Mouse (Mus musculus) heart, postnatal 4 days (tissue): ENCODE measurements around the gene Tppp2. TPM values are rescaled to one million over a fixed set of nuclear protein-coding genes. Genes with fewer than 3 reads are reported as not detected.
A peak's percentile ranks its signal among the peaks of the same experiment; 100 is the strongest.
"Not testable (repeated sequence)": the region's sequence is repeated elsewhere in the genome, so short reads cannot be mapped to it uniquely, and the experiment has no call there.

Experiments used
- DNase-seq: peaks from one replicate; pipeline ENCODE4 v3.0.0; 2021
- total RNA-seq, 2 experiments: library from RNA; stranded (reverse); gene quantifications; 2 replicates each; pipeline ENCODE4 v1.2.3; 2021

The Tppp2 gene
- total RNA-seq, 2 experiments from 2014 or later, result not detected

DNA sequence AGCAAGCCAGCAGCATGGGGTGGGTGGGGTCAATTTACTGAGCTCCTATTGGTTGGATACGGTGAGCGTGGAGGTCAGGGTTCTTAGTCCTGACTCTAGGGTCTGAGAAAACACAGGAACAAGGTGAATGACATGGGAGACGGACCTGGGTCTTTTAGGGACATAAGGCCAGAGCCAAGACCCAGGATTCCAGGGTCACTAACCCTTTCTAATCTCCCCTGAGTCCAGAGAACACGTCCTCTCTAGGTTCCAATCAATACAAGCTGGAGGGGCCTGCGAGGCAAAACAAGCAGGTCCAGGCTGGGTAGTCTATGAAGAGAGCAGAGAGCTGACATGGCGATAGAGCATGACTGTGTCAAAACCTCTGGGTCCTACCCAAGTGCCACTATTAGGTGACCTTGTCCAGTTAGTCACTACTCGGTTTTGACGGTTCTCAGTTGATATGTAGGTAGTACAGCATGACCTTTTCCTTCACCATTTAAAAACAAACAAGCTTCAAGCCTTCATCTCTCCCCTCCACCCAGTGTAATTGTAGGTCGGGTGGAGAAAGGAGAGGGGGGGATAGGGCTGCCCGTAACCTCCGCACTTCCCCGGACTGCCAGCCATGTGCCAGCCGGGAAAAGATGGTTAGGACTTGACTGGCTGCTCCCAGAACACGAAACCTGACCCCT lies 5.7 kb upstream of the Tppp2 start:
- peak; percentile 27 for DNase-seq

- peak; percentile 88 for DNase-seq
Observed at GRCm38 (mm10) chr14:51913062-51913959, 4.9 kb upstream of the Tppp2 start.

GRCm38 (mm10) chr14:51913960-51914762 lies 4.1 kb upstream of the Tppp2 start, which contains the start of gene Ndrg2:
Ndrg2 (minus strand) TSS chr14:51914158.
- DNase-seq, result peak; percentile 83

GRCm38 (mm10) chr14:51915030-51915429 lies 3.2 kb upstream of the Tppp2 start:
- DNase-seq, result peak; percentile 36

- no peak for DNase-seq
Observed at GRCm38 (mm10) chr14:51916539-51916938, 1.7 kb upstream of the Tppp2 start.

GRCm38 (mm10) chr14:51918966-51919365 lies 741 bp downstream of the Tppp2 start:
- no peak for DNase-seq

DNA sequence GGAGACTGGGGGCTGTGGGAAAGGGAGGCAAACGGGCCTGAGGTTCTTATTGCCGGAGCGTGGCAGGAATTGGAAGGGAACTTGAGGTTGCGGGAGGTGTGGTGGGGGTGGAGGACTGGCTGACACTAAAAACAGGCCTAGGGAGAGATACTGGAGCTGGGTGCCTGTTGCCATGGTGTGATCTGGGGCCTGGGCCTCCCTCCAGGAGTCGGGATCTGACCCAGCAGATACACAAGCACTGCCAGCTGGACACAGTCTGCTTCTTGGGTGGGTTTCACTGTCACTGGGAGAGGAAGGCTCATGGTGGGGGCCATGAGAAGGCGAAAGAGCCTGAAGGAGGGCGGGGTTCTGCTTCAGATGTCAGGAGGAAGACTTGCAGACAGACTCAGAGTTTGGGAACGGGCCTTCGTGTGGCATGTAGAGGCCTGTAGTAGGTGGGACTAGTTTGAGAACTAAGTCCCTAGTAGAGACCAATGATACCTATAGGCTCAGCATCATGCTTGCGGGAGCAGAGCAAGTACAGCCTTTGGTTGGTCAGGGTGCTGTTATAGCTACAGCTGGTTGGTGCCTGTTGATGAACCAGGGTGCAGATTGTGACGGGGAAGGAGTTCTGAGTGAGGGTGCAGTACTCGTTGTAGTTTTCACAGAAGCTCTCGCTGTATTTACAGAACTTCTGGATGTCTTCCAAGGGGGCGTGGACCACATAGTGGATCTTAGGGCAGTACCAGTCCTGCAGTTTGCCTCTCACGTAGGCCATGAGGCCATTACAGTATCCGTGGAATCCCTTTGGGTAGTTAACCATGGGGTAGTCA lies 3.7 kb downstream of the Tppp2 start:
- peak; percentile 68 for DNase-seq

DNA sequence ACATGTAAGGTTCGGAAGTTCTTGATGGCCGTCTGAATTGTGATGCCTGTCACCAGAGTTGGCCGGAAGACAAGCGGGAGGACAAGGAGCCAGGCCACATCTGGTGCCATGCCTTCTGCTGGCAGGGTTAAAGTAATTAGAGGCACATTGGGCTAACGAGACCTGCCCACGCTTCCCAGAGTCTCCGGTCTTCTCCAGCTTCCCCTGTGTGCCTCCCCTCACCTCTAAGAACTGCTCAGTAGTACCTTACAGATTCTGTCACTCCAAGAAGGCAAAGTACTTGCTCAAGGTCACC lies 4.3 kb downstream of the Tppp2 start, which contains the start of gene Rnase13:
Rnase13 (minus strand) TSS at position 203 of the 295 bp plus-strand sequence.
- no peak for DNase-seq

GRCm38 (mm10) chr14:51922910-51923309 lies 4.7 kb downstream of the Tppp2 start:
- no peak for DNase-seq

GRCm38 (mm10) chr14:51923492-51923891 lies 5.3 kb downstream of the Tppp2 start:
- no peak for DNase-seq

GRCm38 (mm10) chr14:51926930-51927329 lies 8.7 kb downstream of the Tppp2 start:
- DNase-seq, result not testable (repeated sequence)

DNA sequence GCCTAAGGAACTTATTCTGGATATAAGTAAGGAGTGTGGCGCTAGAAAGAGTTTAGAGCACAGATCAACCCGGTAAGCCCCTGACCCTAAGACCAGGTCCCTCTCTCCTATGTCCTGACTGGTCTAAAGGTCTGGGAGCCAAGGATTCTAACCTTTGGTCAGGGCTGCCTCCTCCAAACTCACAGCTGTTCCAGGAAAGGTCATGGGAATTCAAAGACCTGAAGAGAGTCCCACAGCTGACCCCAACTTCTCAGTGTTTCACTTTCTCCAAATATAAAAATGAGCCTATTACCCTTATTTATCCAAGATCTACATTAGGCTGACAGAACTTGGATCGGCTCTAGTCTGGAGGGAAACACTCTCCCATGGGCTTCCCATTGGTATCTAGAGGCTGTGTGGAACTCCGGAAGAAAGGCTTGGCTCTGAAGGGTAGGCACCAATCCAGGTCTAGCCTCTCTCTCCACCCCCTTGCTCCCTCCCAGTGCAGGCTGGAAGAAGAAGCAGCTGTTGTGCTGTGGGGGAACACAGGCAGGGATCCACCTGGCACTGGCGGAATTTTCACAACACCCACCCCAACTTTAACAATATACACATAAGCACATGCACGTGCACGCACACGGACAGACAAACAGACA lies 11.2 kb downstream of the Tppp2 start:
- peak; percentile 74 for DNase-seq

GRCm38 (mm10) chr14:51929968-51930367 lies 11.7 kb downstream of the Tppp2 start:
- no peak for DNase-seq

DNA sequence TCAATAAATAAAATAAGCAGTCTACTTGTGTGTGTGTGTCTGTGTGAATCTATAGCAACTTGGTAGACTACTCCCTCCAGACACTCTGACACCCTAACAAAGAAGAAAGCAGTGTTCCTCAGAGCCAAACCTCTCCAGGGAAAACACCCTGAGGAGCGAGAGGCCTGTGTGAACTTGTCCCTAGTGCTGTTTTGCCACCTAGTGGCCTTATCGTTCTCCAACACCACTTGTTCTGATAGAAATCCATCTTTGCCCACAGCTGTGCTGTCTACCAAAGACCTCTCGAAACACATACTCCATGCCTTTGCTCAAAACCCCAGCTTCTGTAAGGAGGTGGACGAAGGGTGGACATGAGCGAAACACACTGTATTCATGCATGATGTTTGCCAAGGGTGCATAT lies 12.6 kb downstream of the Tppp2 start:
- DNase-seq, result peak; percentile 78

- no peak for DNase-seq
Observed at GRCm38 (mm10) chr14:51932092-51933020, 14.1 kb downstream of the Tppp2 start.

DNA sequence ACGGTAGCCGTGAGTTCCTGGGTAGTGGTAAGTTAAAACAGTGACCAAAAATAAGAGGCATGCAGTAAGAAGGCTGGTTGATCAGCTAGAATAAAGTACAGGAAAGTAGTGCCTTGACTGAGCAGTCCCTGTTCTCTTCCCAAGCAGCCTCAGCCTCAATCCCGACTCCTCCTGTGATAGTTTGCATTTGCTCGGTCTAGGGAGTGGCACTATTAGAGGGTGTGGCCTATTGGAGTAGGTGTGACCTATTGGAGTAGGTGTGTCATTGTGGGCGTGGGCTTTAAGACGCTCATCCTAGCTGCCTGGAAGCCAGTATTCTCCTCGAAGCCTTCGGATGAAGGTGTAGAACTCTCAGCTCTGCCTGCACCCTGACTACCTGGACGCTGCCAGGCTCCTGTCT lies 20.8 kb downstream of the Tppp2 start:
- no peak for DNase-seq

GRCm38 (mm10) chr14:51940944-51941560 lies 22.8 kb downstream of the Tppp2 start:
- DNase-seq, result no peak

GRCm38 (mm10) chr14:51941577-51941976 lies 23.4 kb downstream of the Tppp2 start:
- no peak for DNase-seq

DNA sequence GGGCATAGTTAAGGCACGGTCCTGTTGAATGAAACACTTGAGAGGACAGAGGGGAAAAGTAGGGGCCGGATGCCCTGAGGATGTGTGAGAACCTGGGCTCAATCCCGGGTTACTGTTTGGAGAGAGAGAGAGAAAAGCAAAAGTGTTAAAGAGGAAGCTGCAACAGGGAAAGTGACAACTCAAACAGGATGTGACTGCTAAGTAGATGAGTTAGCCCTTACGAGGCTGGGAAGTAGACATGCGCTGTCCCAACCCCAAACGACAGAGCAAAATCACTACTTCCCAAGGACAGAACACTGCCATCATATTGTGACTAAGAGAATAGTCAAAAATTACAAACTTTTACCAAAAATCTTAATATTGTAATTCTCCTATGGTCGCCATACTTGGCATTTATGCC lies 24.0 kb downstream of the Tppp2 start:
- no peak for DNase-seq

DNA sequence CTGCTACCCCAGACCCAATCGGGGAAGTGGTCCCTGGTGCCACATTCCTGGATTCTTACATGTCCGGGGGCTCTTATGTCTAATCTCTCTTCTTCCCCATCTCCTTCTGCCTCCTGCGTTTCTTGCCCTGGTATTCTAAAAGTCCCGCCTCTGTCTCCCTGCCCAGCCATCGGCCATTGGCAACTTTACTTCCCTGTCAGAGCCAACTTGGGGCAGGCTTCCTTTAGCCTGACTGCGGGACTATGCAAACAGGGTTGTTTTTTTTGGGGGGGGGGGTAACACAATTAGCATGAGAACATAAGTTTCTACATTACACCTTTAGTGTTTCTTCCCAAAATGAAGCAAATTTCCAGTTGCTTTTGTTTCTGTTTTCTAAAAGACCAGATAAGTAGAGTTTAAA lies 25.1 kb downstream of the Tppp2 start:
- no peak for DNase-seq
